Mouse (Mus musculus): ENCODE measurements around the gene Efcc1. TPM values are rescaled to one million over a fixed set of nuclear protein-coding genes. Genes with fewer than 3 reads are reported as not detected.

The Efcc1 gene
- polyA plus RNA-seq (2015; fragmentation: Nextera tagmentation; extraction: Ambion mirVana) = 0.80 and 1.2 TPM in 2 replicates

GRCm38 (mm10) chr6:87730591-87731462, at the start of gene Efcc1:
Gene Efcc1 (plus strand): TSS chr6:87730869.
- Histone ChIP-seq H3K27me3 (ENCODE audit: control insufficient read depth, insufficient read depth, low read length) (peaks cover 43% of the 10 kb centered on the region), H3K4me1 (ENCODE audit: control insufficient read depth, insufficient read depth, low read length) (peaks cover 22% of the 10 kb centered on the region), H3K4me2 (ENCODE audit: low read depth, low read length) (peak within 1 kb of the TSS; percentile 85), H3K4me3 (ENCODE audit: low read length) (peak within 1 kb of the TSS; percentile 65), H3K9me3 (replicated peaks; ENCODE audit: control insufficient read depth, low read length) (no peaks in the 10 kb centered on the region), H3K27ac (ENCODE audit: low read length) (no peak within 1 kb of the TSS), H3K36me3 (ENCODE audit: control insufficient read depth, insufficient read depth) (no peaks in the 10 kb centered on the region), H3K9ac (ENCODE audit: low read length) (peak within 1 kb of the TSS; percentile 64)
- peak; percentile 61 for ATAC-seq (replicated peaks; ENCODE audit: extremely low read depth, insufficient read depth, low FRiP score)
- WGBS = under 1% methylated on average over 90 of the region's 90 CpGs

- WGBS = 68% methylated on average over 3 of the region's 3 CpGs
These were observed 34.7 kb upstream of the Efcc1 start for GRCm38 (mm10) chr6:87695947-87696346.

GRCm38 (mm10) chr6:87696544-87696943, 34.1 kb upstream of the Efcc1 start:
- no peak overlapping the region for H3K4me2 ChIP-seq (ENCODE audit: low read depth, low read length)
- no peaks in the 10 kb centered on the region for H3K4me1 ChIP-seq (ENCODE audit: control insufficient read depth, insufficient read depth, low read length)
- no peak overlapping the region for H3K9ac ChIP-seq (ENCODE audit: low read length)
- H3K9me3 ChIP-seq (replicated peaks; ENCODE audit: control insufficient read depth, low read length) = no peaks in the 10 kb centered on the region; the same call in 1 of the 2 replicates
- 90% methylated on average over 4 of the region's 4 CpGs for WGBS
- no peaks in the 10 kb centered on the region for H3K36me3 ChIP-seq (ENCODE audit: control insufficient read depth, insufficient read depth)
- H3K4me3 ChIP-seq (ENCODE audit: low read length) = no peak overlapping the region
- H3K27ac ChIP-seq (ENCODE audit: low read length) = no peak overlapping the region
- no peak for ATAC-seq (replicated peaks; ENCODE audit: extremely low read depth, insufficient read depth, low FRiP score)
- H3K27me3 ChIP-seq (ENCODE audit: control insufficient read depth, insufficient read depth, low read length) = no peaks in the 10 kb centered on the region

More at GRCm38 (mm10) chr6:87695947-87696346, 34.7 kb upstream of the Efcc1 start:
- Histone ChIP-seq H3K9me3 (replicated peaks; ENCODE audit: control insufficient read depth, low read length) (no peaks in the 10 kb centered on the region; the same call in 1 of the 2 replicates), H3K36me3 (ENCODE audit: control insufficient read depth, insufficient read depth) (no peaks in the 10 kb centered on the region), H3K27me3 (ENCODE audit: control insufficient read depth, insufficient read depth, low read length) (no peaks in the 10 kb centered on the region), H3K4me2 (ENCODE audit: low read depth, low read length) (no peak overlapping the region), H3K27ac (ENCODE audit: low read length) (no peak overlapping the region), H3K4me3 (ENCODE audit: low read length) (no peak overlapping the region), H3K9ac (ENCODE audit: low read length) (no peak overlapping the region), H3K4me1 (ENCODE audit: control insufficient read depth, insufficient read depth, low read length) (no peaks in the 10 kb centered on the region)
- ATAC-seq (replicated peaks; ENCODE audit: extremely low read depth, insufficient read depth, low FRiP score) = no peak

DNA sequence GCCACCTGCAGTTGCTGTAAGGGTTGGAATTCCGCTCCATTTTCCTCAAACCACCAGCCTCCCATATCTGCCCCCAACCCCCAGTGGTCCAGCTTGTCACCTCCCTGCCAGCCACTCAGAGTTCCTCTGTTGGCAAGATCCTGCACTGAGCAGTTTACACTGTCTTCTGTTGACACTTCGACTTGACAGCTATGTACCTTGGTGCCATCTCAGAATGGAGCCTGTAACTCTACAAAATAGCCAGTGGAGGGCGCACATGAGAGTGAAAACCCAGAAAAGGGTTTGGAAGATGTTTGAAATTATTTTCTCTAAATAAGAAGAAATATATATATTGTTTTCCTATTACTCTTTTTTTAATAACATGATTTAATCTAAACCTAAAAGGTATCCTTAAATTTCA, 24.4 kb upstream of the Efcc1 start:
- H3K4me1 ChIP-seq (ENCODE audit: control insufficient read depth, insufficient read depth, low read length) = no peaks in the 10 kb centered on the region
- H3K36me3 ChIP-seq (ENCODE audit: control insufficient read depth, insufficient read depth) = no peaks in the 10 kb centered on the region
- no peak overlapping the region for H3K9ac ChIP-seq (ENCODE audit: low read length)
- H3K9me3 ChIP-seq (replicated peaks; ENCODE audit: control insufficient read depth, low read length) = peaks cover 3% of the 10 kb centered on the region; the same call in 1 of the 2 replicates
- ATAC-seq (replicated peaks; ENCODE audit: extremely low read depth, insufficient read depth, low FRiP score) = no peak
- H3K27me3 ChIP-seq (ENCODE audit: control insufficient read depth, insufficient read depth, low read length) = no peaks in the 10 kb centered on the region
- 33% methylated on average over 3 of the region's 3 CpGs for WGBS
- no peak overlapping the region for H3K4me2 ChIP-seq (ENCODE audit: low read depth, low read length)
- no peak overlapping the region for H3K4me3 ChIP-seq (ENCODE audit: low read length)
- no peak overlapping the region for H3K27ac ChIP-seq (ENCODE audit: low read length)

DNA sequence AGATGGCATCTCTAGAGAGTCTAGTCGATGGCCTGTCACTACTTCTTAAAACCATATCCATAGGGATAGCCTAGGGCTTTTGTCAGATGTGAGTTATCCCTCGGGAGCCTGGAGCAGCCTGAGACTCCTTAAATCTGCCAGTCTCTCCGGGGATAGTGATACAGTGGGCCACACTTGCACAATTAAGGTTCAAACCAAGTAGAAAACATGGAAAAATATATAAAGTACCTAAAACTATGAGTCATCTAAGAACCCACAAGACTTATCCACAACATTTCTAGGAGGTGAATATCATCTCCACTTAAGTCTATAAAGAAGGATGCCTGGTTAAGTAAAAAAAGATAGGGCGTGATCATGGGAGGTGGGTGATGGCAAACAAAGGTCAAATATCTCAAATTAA, 18.4 kb upstream of the Efcc1 start:
- 79% methylated on average over 4 of the region's 4 CpGs for WGBS
- Histone ChIP-seq H3K27me3 (ENCODE audit: control insufficient read depth, insufficient read depth, low read length) (no peaks in the 10 kb centered on the region), H3K27ac (ENCODE audit: low read length) (no peak overlapping the region), H3K4me3 (ENCODE audit: low read length) (no peak overlapping the region), H3K36me3 (ENCODE audit: control insufficient read depth, insufficient read depth) (no peaks in the 10 kb centered on the region), H3K9ac (ENCODE audit: low read length) (no peak overlapping the region), H3K9me3 (replicated peaks; ENCODE audit: control insufficient read depth, low read length) (peaks cover 3% of the 10 kb centered on the region; the same call in 1 of the 2 replicates), H3K4me1 (ENCODE audit: control insufficient read depth, insufficient read depth, low read length) (no peaks in the 10 kb centered on the region), H3K4me2 (ENCODE audit: low read depth, low read length) (no peak overlapping the region)
- no peak for ATAC-seq (replicated peaks; ENCODE audit: extremely low read depth, insufficient read depth, low FRiP score)

DNA sequence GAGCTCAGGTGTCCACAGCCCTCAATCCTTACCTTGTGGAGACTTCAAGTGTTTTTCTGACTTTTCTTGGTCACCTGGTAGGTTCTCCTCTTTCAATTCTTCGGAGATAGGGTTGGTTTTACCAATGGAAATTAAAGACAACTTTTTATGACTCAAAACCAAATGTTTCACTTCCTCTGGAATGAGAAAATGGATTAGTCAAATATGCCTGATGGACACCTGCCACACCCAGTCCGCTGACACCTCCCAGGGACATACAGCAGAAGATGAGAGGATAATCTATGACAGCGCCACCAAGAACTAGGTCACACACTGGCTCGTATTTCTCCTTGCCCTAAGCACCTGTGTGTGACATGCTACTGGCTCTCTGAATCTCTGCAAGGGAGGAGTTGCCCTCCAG, 16.6 kb upstream of the Efcc1 start:
- H3K9me3 ChIP-seq (replicated peaks; ENCODE audit: control insufficient read depth, low read length) = no peaks in the 10 kb centered on the region
- H3K9ac ChIP-seq (ENCODE audit: low read length) = no peak overlapping the region
- no peak for ATAC-seq (replicated peaks; ENCODE audit: extremely low read depth, insufficient read depth, low FRiP score)
- WGBS = 80% methylated on average over 4 of the region's 4 CpGs
- no peak overlapping the region for H3K4me2 ChIP-seq (ENCODE audit: low read depth, low read length)
- no peaks in the 10 kb centered on the region for H3K4me1 ChIP-seq (ENCODE audit: control insufficient read depth, insufficient read depth, low read length)
- H3K36me3 ChIP-seq (ENCODE audit: control insufficient read depth, insufficient read depth) = no peaks in the 10 kb centered on the region
- H3K27me3 ChIP-seq (ENCODE audit: control insufficient read depth, insufficient read depth, low read length) = no peaks in the 10 kb centered on the region
- H3K27ac ChIP-seq (ENCODE audit: low read length) = no peak overlapping the region
- no peak overlapping the region for H3K4me3 ChIP-seq (ENCODE audit: low read length)

GRCm38 (mm10) chr6:87722631-87723030, 8.0 kb upstream of the Efcc1 start:
- H3K4me1 ChIP-seq (ENCODE audit: control insufficient read depth, insufficient read depth, low read length) = no peaks in the 10 kb centered on the region
- no peak overlapping the region for H3K27ac ChIP-seq (ENCODE audit: low read length)
- H3K9ac ChIP-seq (ENCODE audit: low read length) = no peak overlapping the region
- no peak; the same call in 1 of the 2 replicates for ATAC-seq (replicated peaks; ENCODE audit: extremely low read depth, insufficient read depth, low FRiP score)
- no peak overlapping the region for H3K4me3 ChIP-seq (ENCODE audit: low read length)
- H3K36me3 ChIP-seq (ENCODE audit: control insufficient read depth, insufficient read depth) = no peaks in the 10 kb centered on the region
- no peaks in the 10 kb centered on the region for H3K9me3 ChIP-seq (replicated peaks; ENCODE audit: control insufficient read depth, low read length)
- WGBS = 8% methylated on average over 13 of the region's 13 CpGs
- H3K4me2 ChIP-seq (ENCODE audit: low read depth, low read length) = no peak overlapping the region
- H3K27me3 ChIP-seq (ENCODE audit: control insufficient read depth, insufficient read depth, low read length) = no peaks in the 10 kb centered on the region

DNA sequence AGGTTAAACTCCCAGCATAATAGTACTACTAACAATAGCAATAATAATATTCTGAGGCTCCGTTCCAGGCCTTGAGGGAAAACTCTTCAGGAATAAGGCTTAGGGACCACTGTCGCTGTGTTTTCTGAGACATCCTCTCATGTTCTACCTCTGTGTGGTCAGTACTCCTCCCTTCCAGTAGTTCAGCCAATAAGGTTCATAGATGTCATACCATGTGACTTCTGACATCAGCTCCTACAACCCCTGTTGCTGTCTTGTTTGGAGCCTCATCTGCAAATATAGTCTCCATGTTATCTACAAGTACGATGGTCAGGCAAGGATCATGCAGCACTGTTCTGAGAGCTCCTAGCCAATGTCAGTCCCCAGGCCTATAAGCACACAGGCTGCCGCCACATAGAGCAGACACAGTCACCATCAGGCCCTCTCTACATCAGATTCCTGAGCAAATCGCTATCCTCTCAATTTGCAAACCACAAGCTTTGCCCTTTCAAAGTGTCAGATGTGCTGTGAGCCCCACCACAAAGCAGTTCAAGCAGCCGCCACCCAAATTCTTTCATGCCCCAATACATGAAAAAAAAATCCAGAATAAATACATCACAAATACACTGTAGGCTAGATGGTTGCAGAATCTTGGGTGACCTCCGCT, 5.3 kb upstream of the Efcc1 start:
- WGBS = 72% methylated on average over 7 of the region's 7 CpGs
- no peaks in the 10 kb centered on the region for H3K9me3 ChIP-seq (replicated peaks; ENCODE audit: control insufficient read depth, low read length)
- no peak overlapping the region for H3K4me2 ChIP-seq (ENCODE audit: low read depth, low read length)
- no peak for ATAC-seq (replicated peaks; ENCODE audit: extremely low read depth, insufficient read depth, low FRiP score)
- peaks cover 16% of the 10 kb centered on the region for H3K27me3 ChIP-seq (ENCODE audit: control insufficient read depth, insufficient read depth, low read length)
- H3K9ac ChIP-seq (ENCODE audit: low read length) = no peak overlapping the region
- H3K36me3 ChIP-seq (ENCODE audit: control insufficient read depth, insufficient read depth) = no peaks in the 10 kb centered on the region
- no peak overlapping the region for H3K4me3 ChIP-seq (ENCODE audit: low read length)
- H3K27ac ChIP-seq (ENCODE audit: low read length) = no peak overlapping the region
- no peaks in the 10 kb centered on the region for H3K4me1 ChIP-seq (ENCODE audit: control insufficient read depth, insufficient read depth, low read length)

DNA sequence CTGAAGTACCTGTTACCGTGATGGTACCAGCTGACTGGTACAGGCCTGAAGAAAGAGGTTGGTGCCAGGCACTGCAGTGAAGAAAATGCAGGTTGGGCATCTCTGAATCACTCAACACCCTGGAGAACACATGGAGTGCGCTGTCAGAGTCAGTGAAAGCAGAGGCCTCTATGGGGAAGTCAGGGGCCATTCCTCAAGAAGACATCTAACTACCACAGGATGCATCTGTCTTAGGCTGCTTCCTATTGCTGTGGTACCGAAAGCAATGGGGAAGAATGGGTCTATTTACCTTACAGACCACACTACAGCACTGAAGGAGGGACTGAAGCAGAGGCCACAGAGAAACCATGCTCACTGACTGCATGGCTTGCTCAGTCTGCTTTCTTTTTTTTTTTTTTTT, 2.6 kb upstream of the Efcc1 start:
- Histone ChIP-seq H3K27me3 (ENCODE audit: control insufficient read depth, insufficient read depth, low read length) (peaks cover 40% of the 10 kb centered on the region), H3K9ac (ENCODE audit: low read length) (no peak overlapping the region), H3K4me1 (ENCODE audit: control insufficient read depth, insufficient read depth, low read length) (peaks cover 11% of the 10 kb centered on the region), H3K36me3 (ENCODE audit: control insufficient read depth, insufficient read depth) (no peaks in the 10 kb centered on the region), H3K4me3 (ENCODE audit: low read length) (no peak overlapping the region), H3K27ac (ENCODE audit: low read length) (no peak overlapping the region), H3K9me3 (replicated peaks; ENCODE audit: control insufficient read depth, low read length) (no peaks in the 10 kb centered on the region), H3K4me2 (ENCODE audit: low read depth, low read length) (no peak overlapping the region)
- WGBS = 35% methylated on average over 3 of the region's 3 CpGs
- no peak for ATAC-seq (replicated peaks; ENCODE audit: extremely low read depth, insufficient read depth, low FRiP score)

All from heart, embryonic 16.5 days (tissue).